Mouse (Mus musculus) ovary, adult 18-20 months (tissue): ENCODE results near the gene Kcnk7.
"Not testable (repeated sequence)": the region's sequence is repeated elsewhere in the genome, so short reads cannot be mapped to it uniquely, and the experiment has no call there.

ENCODE experiments used
- DNase-seq: peaks from one replicate; pipeline ENCODE4 v3.0.0; 2022; ENCODE audit warnings: low spot score, mixed read lengths

Gene Kcnk7

GRCm38 (mm10) chr19:5704163-5704800 lies at the start of gene Kcnk7:
TSS of gene Kcnk7 (plus strand) at chr19:5704367.
- no peak for DNase-seq

GRCm38 (mm10) chr19:5654720-5655298 lies 49.4 kb upstream of the Kcnk7 start:
- no peak for DNase-seq

- DNase-seq, result no peak
Observed at GRCm38 (mm10) chr19:5660942-5661751, 43.0 kb upstream of the Kcnk7 start.

- DNase-seq, result no peak
Observed at GRCm38 (mm10) chr19:5662310-5662709, 41.9 kb upstream of the Kcnk7 start.

- peak; percentile 91 for DNase-seq
Observed at GRCm38 (mm10) chr19:5662981-5663913, 40.9 kb upstream of the Kcnk7 start, which contains the start of gene Sipa1. TSS of gene Sipa1 (minus strand) at chr19:5663707.

- no peak for DNase-seq
Observed at GRCm38 (mm10) chr19:5664669-5665257, 39.4 kb upstream of the Kcnk7 start.

GRCm38 (mm10) chr19:5665465-5665864 lies 38.7 kb upstream of the Kcnk7 start:
- DNase-seq, result no peak

- no peak for DNase-seq
Observed at GRCm38 (mm10) chr19:5666386-5666785, 37.8 kb upstream of the Kcnk7 start.

GRCm38 (mm10) chr19:5668372-5668771 lies 35.8 kb upstream of the Kcnk7 start:
- no peak for DNase-seq

GRCm38 (mm10) chr19:5680432-5680831 lies 23.7 kb upstream of the Kcnk7 start:
- no peak for DNase-seq

GRCm38 (mm10) chr19:5684236-5684635 lies 19.9 kb upstream of the Kcnk7 start:
- DNase-seq, result no peak

- DNase-seq, result no peak
Observed at GRCm38 (mm10) chr19:5684985-5685384, 19.2 kb upstream of the Kcnk7 start.

- no peak for DNase-seq
Observed at GRCm38 (mm10) chr19:5685431-5685830, 18.7 kb upstream of the Kcnk7 start.

GRCm38 (mm10) chr19:5685861-5686260 lies 18.3 kb upstream of the Kcnk7 start:
- no peak for DNase-seq

- DNase-seq, result no peak
Observed at GRCm38 (mm10) chr19:5686437-5686836, 17.7 kb upstream of the Kcnk7 start.

GRCm38 (mm10) chr19:5686954-5687353 lies 17.2 kb upstream of the Kcnk7 start:
- not testable (repeated sequence) for DNase-seq

- DNase-seq, result no peak
Observed at GRCm38 (mm10) chr19:5687738-5688137, 16.4 kb upstream of the Kcnk7 start.

GRCm38 (mm10) chr19:5688200-5689087 lies 15.7 kb upstream of the Kcnk7 start, which contains the start of the genes Map3k11 and Pcnx3:
TSS of gene Map3k11 (plus strand) at chr19:5688742.
TSS of gene Pcnx3 (minus strand) at chr19:5688908.
- peak; percentile 97 for DNase-seq

- DNase-seq, result no peak
Observed at GRCm38 (mm10) chr19:5689088-5689428, 15.1 kb upstream of the Kcnk7 start.

- peak; percentile 84 for DNase-seq
Observed at GRCm38 (mm10) chr19:5689565-5690342, 14.4 kb upstream of the Kcnk7 start.
